Mouse (Mus musculus): Measurements from ENCODE around the gene Arhgef10l. TPM values are rescaled to one million over a fixed set of nuclear protein-coding genes. Genes with fewer than 3 reads are reported as not detected.
A peak's percentile ranks its signal among the peaks of the same experiment; 100 is the strongest.

The Arhgef10l gene
- total and polyA plus RNA-seq, 2 experiments from 2014 or later, result 20.7 to 81.1 TPM

DNA sequence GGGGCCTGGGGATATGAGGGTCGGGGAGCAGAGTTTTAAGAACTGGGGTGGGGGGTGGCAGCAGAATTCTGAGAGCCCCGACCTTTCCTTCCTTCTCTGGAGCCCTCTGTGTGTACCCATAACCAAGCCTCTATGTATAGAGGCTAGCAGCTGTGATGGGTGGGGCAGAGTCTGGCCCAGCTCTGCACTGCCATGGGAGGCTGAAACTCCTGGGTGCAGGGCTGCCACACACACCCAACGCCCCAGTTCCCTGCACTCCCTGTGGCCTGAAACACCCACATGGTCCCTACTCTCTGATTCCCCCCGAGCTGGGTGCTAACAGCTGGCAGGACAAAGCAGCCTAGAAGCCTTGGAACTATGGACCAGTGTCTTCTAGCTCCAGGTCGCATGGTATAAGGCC is 107.6 kb downstream of the Arhgef10l start:
- Histone ChIP-seq H3K4me1 (ENCODE audit: insufficient read depth, low read length) (no peaks in the 10 kb centered on the region), H3K9me3 (ENCODE audit: low read length) (no peaks in the 10 kb centered on the region), H3K4me2 (ENCODE audit: low read depth, low read length, poor library complexity, severe bottlenecking) (no peak overlapping the region), H3K27ac (ENCODE audit: low read depth, low read length) (no peak overlapping the region), H3K4me3 (ENCODE audit: low read depth, low read length) (no peak overlapping the region), H3K27me3 (ENCODE audit: insufficient read depth, low read length) (no peaks in the 10 kb centered on the region), H3K36me3 (ENCODE audit: insufficient read depth, low read length) (peaks cover 33% of the 10 kb centered on the region), H3K9ac (replicated peaks; ENCODE audit: low read length, poor library complexity, severe bottlenecking) (no peak overlapping the region)
- TF ChIP-seq CTCF (IDR thresholded peaks at IDR 0.05), result no peak
- ATAC-seq (ENCODE audit: low FRiP score), result no peak
- 91% methylated on average over 5 of the region's 5 CpGs for WGBS
- no peak for DNase-seq (ENCODE audit: low spot score)

DNA sequence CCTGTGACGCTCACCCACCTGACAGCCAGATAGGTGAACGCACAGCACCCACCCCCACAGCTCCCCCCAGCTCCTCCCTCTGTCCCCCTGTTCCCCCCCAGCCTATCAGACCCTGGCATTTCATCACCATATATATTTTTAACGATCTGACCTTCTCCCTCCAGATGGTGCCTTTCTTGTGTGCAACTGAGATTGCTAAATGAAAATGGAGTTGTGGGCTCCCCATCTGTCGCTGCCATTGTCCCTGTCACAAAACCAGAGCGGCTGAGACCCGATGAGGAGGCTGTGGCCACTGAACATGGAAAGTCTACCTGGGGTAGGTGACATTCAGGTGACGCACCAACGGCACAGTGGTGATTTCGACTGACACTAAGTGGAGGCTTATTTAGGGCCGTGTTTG is 109.3 kb downstream of the Arhgef10l start:
- Histone ChIP-seq H3K27me3 (ENCODE audit: insufficient read depth, low read length) (no peaks in the 10 kb centered on the region), H3K4me3 (ENCODE audit: low read depth, low read length) (no peak overlapping the region), H3K4me2 (ENCODE audit: low read depth, low read length, poor library complexity, severe bottlenecking) (no peak overlapping the region), H3K4me1 (ENCODE audit: insufficient read depth, low read length) (no peaks in the 10 kb centered on the region), H3K27ac (ENCODE audit: low read depth, low read length) (no peak overlapping the region), H3K36me3 (ENCODE audit: insufficient read depth, low read length) (peaks cover 38% of the 10 kb centered on the region), H3K9ac (replicated peaks; ENCODE audit: low read length, poor library complexity, severe bottlenecking) (no peak overlapping the region), H3K9me3 (ENCODE audit: low read length) (no peaks in the 10 kb centered on the region)
- TF ChIP-seq CTCF (IDR thresholded peaks at IDR 0.05), result no peak
- DNase-seq (ENCODE audit: low spot score) (no peak), ATAC-seq (ENCODE audit: low FRiP score) (no peak)
- 80% methylated on average over 10 of the region's 10 CpGs for WGBS

DNA sequence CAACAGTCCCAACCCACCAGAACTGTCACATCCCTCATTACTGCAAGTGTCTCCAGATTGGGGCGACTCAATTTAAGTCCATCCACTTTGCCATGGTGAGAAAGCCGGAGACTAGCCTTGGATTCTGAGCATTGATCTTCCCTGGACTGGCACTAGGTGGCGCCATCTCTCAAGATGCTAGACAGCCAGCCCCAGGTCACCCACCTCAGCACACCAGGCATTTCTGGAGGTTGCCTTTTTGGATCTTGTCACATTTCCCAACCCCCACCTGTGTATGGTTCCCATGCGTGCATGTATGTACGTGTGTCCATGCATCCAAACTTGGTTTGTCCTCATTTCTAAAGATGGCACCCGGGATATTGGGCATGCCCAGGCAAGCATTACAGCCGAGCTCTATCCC is 110.5 kb downstream of the Arhgef10l start:
- Histone ChIP-seq H3K9me3 (ENCODE audit: low read length) (no peaks in the 10 kb centered on the region), H3K4me2 (ENCODE audit: low read depth, low read length, poor library complexity, severe bottlenecking) (no peak overlapping the region), H3K27me3 (ENCODE audit: insufficient read depth, low read length) (no peaks in the 10 kb centered on the region), H3K9ac (replicated peaks; ENCODE audit: low read length, poor library complexity, severe bottlenecking) (no peak overlapping the region), H3K27ac (ENCODE audit: low read depth, low read length) (no peak overlapping the region), H3K36me3 (ENCODE audit: insufficient read depth, low read length) (peaks cover 37% of the 10 kb centered on the region), H3K4me1 (ENCODE audit: insufficient read depth, low read length) (no peaks in the 10 kb centered on the region), H3K4me3 (ENCODE audit: low read depth, low read length) (no peak overlapping the region)
- WGBS, result 56% methylated on average over 7 of the region's 7 CpGs
- ATAC-seq (ENCODE audit: low FRiP score) (no peak; the same call in 1 of the 2 replicates), DNase-seq (ENCODE audit: low spot score) (peak; percentile 73)
- TF ChIP-seq CTCF (IDR thresholded peaks at IDR 0.05), result peak; percentile 87

DNA sequence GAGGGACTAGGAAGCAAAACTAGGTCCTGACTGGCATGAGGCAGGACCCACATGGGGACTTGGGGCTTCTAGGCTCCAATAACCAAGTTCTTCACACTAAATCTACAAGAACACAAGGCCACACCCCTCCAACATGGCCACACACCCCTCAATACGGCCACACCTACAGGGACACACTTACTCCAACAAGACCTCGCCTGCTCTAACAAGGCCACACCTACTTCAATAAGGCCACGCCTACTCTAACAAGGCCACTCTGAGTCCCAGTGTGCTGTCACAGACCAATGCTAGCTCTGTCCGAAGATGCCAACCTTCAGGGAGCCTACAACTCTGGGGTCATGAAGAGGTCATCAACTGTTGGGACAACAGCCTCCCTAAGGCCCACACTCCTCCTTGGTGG is 111.3 kb downstream of the Arhgef10l start:
- peaks cover 37% of the 10 kb centered on the region for H3K36me3 ChIP-seq (ENCODE audit: insufficient read depth, low read length)
- H3K4me3 ChIP-seq (ENCODE audit: low read depth, low read length), result no peak overlapping the region
- H3K9me3 ChIP-seq (ENCODE audit: low read length), result no peaks in the 10 kb centered on the region
- no peaks in the 10 kb centered on the region for H3K4me1 ChIP-seq (ENCODE audit: insufficient read depth, low read length)
- no peak overlapping the region for H3K27ac ChIP-seq (ENCODE audit: low read depth, low read length)
- TF ChIP-seq CTCF (IDR thresholded peaks at IDR 0.05), result no peak
- DNase-seq (ENCODE audit: low spot score) (no peak), ATAC-seq (ENCODE audit: low FRiP score) (no peak)
- WGBS, result 88% methylated on average over 4 of the region's 4 CpGs
- no peak overlapping the region for H3K9ac ChIP-seq (replicated peaks; ENCODE audit: low read length, poor library complexity, severe bottlenecking)
- no peaks in the 10 kb centered on the region for H3K27me3 ChIP-seq (ENCODE audit: insufficient read depth, low read length)
- no peak overlapping the region for H3K4me2 ChIP-seq (ENCODE audit: low read depth, low read length, poor library complexity, severe bottlenecking)

GRCm38 (mm10) chr4:140551766-140552165 is 114.0 kb downstream of the Arhgef10l start:
- H3K36me3 ChIP-seq (ENCODE audit: insufficient read depth, low read length), result peaks cover 25% of the 10 kb centered on the region
- H3K4me2 ChIP-seq (ENCODE audit: low read depth, low read length, poor library complexity, severe bottlenecking), result no peak overlapping the region
- H3K9me3 ChIP-seq (ENCODE audit: low read length), result no peaks in the 10 kb centered on the region
- no peak overlapping the region for H3K4me3 ChIP-seq (ENCODE audit: low read depth, low read length)
- H3K27me3 ChIP-seq (ENCODE audit: insufficient read depth, low read length), result no peaks in the 10 kb centered on the region
- no peak overlapping the region for H3K27ac ChIP-seq (ENCODE audit: low read depth, low read length)
- no peak for DNase-seq (ENCODE audit: low spot score)
- TF ChIP-seq CTCF (IDR thresholded peaks at IDR 0.05), result no peak
- no peaks in the 10 kb centered on the region for H3K4me1 ChIP-seq (ENCODE audit: insufficient read depth, low read length)
- H3K9ac ChIP-seq (replicated peaks; ENCODE audit: low read length, poor library complexity, severe bottlenecking), result no peak overlapping the region
- WGBS, result 91% methylated on average over 17 of the region's 17 CpGs
- ATAC-seq (ENCODE audit: low FRiP score), result no peak

- Histone ChIP-seq H3K4me3 (ENCODE audit: low read depth, low read length) (no peak overlapping the region), H3K4me1 (ENCODE audit: insufficient read depth, low read length) (no peaks in the 10 kb centered on the region), H3K4me2 (ENCODE audit: low read depth, low read length, poor library complexity, severe bottlenecking) (no peak overlapping the region), H3K9ac (replicated peaks; ENCODE audit: low read length, poor library complexity, severe bottlenecking) (no peak overlapping the region), H3K9me3 (ENCODE audit: low read length) (no peaks in the 10 kb centered on the region), H3K27me3 (ENCODE audit: insufficient read depth, low read length) (no peaks in the 10 kb centered on the region), H3K36me3 (ENCODE audit: insufficient read depth, low read length) (peaks cover 25% of the 10 kb centered on the region), H3K27ac (ENCODE audit: low read depth, low read length) (no peak overlapping the region)
- ATAC-seq (ENCODE audit: low FRiP score) (no peak), DNase-seq (ENCODE audit: low spot score) (no peak)
- TF ChIP-seq CTCF (IDR thresholded peaks at IDR 0.05), result peak; percentile 29; the same call in 1 of the 2 replicates
- WGBS, result 93% methylated on average over 6 of the region's 6 CpGs
These were observed 115.1 kb downstream of the Arhgef10l start for GRCm38 (mm10) chr4:140550670-140551069.

Data from midbrain, postnatal 0 days (tissue).